Mouse (Mus musculus) layer of hippocampus, adult 9-10 months (tissue): ENCODE data around the gene Pcnx3.
"Not testable (repeated sequence)": the region's sequence is repeated elsewhere in the genome, so short reads cannot be mapped to it uniquely, and the experiment has no call there.

Experiments used
- DNase-seq: peaks from one replicate; pipeline ENCODE4 v3.0.0; 2022; ENCODE audit warnings: low spot score

The Pcnx3 gene

GRCm38 (mm10) chr19:5713255-5713654, 24.5 kb upstream of the Pcnx3 start:
- DNase-seq = no peak

- DNase-seq = no peak
These were observed 23.3 kb upstream of the Pcnx3 start for GRCm38 (mm10) chr19:5711907-5712460.

- no peak for DNase-seq
These were observed 22.5 kb upstream of the Pcnx3 start for GRCm38 (mm10) chr19:5711218-5711617.

- no peak for DNase-seq
These were observed 21.9 kb upstream of the Pcnx3 start for GRCm38 (mm10) chr19:5710581-5710980.

GRCm38 (mm10) chr19:5710068-5710467, 21.4 kb upstream of the Pcnx3 start:
- DNase-seq = no peak

GRCm38 (mm10) chr19:5704801-5705571, 16.3 kb upstream of the Pcnx3 start:
- DNase-seq = no peak

GRCm38 (mm10) chr19:5704163-5704800, 15.6 kb upstream of the Pcnx3 start, which contains the start of gene Kcnk7:
Gene Kcnk7, plus strand, starts transcription at chr19:5704367.
- no peak for DNase-seq

- no peak for DNase-seq
These were observed 7.2 kb upstream of the Pcnx3 start for GRCm38 (mm10) chr19:5695849-5696462.

- no peak for DNase-seq
These were observed 5.1 kb upstream of the Pcnx3 start for GRCm38 (mm10) chr19:5693801-5694200.

- DNase-seq = no peak
These were observed 4.2 kb upstream of the Pcnx3 start for GRCm38 (mm10) chr19:5692913-5693396.

GRCm38 (mm10) chr19:5692086-5692912, 3.6 kb upstream of the Pcnx3 start:
- DNase-seq = no peak

- DNase-seq = no peak
These were observed 2.9 kb upstream of the Pcnx3 start for GRCm38 (mm10) chr19:5691601-5692000.

GRCm38 (mm10) chr19:5690343-5690735, 1.6 kb upstream of the Pcnx3 start:
- DNase-seq = no peak

GRCm38 (mm10) chr19:5689565-5690342, 1.0 kb upstream of the Pcnx3 start:
- DNase-seq = peak; percentile 39

GRCm38 (mm10) chr19:5689088-5689428, 350 bp upstream of the Pcnx3 start:
- peak; percentile 17 for DNase-seq

GRCm38 (mm10) chr19:5687738-5688137, 970 bp downstream of the Pcnx3 start:
- DNase-seq = no peak

- DNase-seq = not testable (repeated sequence)
These were observed 1.8 kb downstream of the Pcnx3 start for GRCm38 (mm10) chr19:5686954-5687353.

GRCm38 (mm10) chr19:5686437-5686836, 2.3 kb downstream of the Pcnx3 start:
- DNase-seq = no peak

- no peak for DNase-seq
These were observed 2.8 kb downstream of the Pcnx3 start for GRCm38 (mm10) chr19:5685861-5686260.

GRCm38 (mm10) chr19:5685431-5685830, 3.3 kb downstream of the Pcnx3 start:
- DNase-seq = no peak

GRCm38 (mm10) chr19:5684985-5685384, 3.7 kb downstream of the Pcnx3 start:
- DNase-seq = no peak
